ENCODE assay signal across 9 mouse cellular contexts in the genomic region with DNA sequence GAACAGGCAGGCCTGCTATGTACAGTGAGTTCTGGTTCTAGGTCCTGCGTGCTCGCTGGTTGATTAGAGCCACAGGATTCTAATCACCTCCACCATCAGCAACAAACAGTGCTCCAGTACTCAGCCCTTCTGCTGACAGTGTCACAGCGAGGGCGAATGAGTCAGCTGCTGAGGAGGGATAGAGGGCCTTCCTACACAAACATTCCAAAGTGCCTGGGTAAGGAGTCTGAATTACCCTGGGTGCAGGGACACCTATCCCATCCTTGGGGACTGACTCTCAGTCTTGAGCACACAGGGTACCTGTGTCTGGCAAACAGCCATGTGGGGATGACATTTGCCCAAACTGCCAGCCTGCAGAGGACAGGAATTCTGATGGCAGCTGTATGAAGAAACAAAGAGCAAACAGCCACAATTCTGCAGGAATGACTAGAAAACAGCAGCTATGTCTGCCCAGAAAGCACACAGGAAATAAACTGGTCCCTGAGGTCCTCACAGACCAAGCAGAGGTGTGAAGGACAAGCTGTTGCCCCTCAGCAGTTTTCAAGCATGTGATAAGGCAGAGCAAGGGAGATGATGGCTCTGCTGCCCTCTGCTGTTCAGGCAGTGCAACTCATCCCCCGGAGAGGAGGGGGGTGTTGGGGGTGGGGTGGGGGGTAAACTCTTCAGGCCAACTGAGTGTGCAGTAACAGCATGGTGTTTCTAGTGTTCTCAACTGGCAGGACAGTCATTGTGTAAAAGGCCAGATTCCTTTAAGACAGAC.
DNase-seq lines count a peak whose midpoint lies in the region; ATAC-seq and TF ChIP-seq lines count a peak whose summit lies in the region.
"Had no signal": no experiment of that assay in that cellular context is flagged by ENCODE, and none has a peak within 500 bp of the region (broad histone marks: within the 10 kb centered on the region; RNA-seq: fewer than 3 reads in every experiment).

No protein-coding gene starts in this region.

- H3K9ac ChIP-seq in intestine, postnatal 0 days (ENCODE audit: low read depth, low read length), result no peak overlapping the region
- H3K9ac ChIP-seq in stomach, embryonic 16.5 days (ENCODE audit: low read length), result no peak overlapping the region
- H3K9ac ChIP-seq: embryonic facial prominence, embryonic 12.5 days had no signal

- no peaks in the 10 kb centered on the region for H3K79me2 ChIP-seq in C2C12 (ENCODE audit: control insufficient read depth, insufficient read depth)
- peaks cover 63% of the 10 kb centered on the region for H3K79me2 ChIP-seq in macrophage (ENCODE audit: inconsistent target)

- no peak overlapping the region for H3K27ac ChIP-seq in embryonic facial prominence, embryonic 10.5 days (replicated peaks)
- no peak overlapping the region for H3K27ac ChIP-seq in intestine, postnatal 0 days (ENCODE audit: low read depth, low read length)
- H3K27ac ChIP-seq in macrophage, result peak overlapping the region; percentile 32
- no peak overlapping the region for H3K27ac ChIP-seq in stomach, embryonic 16.5 days (ENCODE audit: low read length)
- H3K27ac ChIP-seq: embryonic facial prominence, embryonic 12.5 days had no signal

- peak; percentile 52 for ATAC-seq in intestine, postnatal 0 days
- peak; percentile 70 for ATAC-seq in stomach, embryonic 16.5 days (ENCODE audit: insufficient read depth, low FRiP score)

- H3K27me3 ChIP-seq in C2C12 (ENCODE audit: control insufficient read depth, insufficient read depth, insufficient read length), result no peaks in the 10 kb centered on the region
- no peaks in the 10 kb centered on the region for H3K27me3 ChIP-seq in embryonic facial prominence, embryonic 10.5 days (replicated peaks; ENCODE audit: low read depth, poor library complexity, severe bottlenecking)
- no peaks in the 10 kb centered on the region for H3K27me3 ChIP-seq in intestine, postnatal 0 days (replicated peaks; ENCODE audit: control insufficient read depth, insufficient read depth, low read length)
- H3K27me3 ChIP-seq in stomach, embryonic 16.5 days (ENCODE audit: control insufficient read depth, insufficient read depth, low read length), result no peaks in the 10 kb centered on the region
- H3K27me3 ChIP-seq: embryonic facial prominence, embryonic 12.5 days had no signal

- no peaks in the 10 kb centered on the region for H3K79me3 ChIP-seq in C2C12 (ENCODE audit: low read depth)

- no peak overlapping the region for H3K4me2 ChIP-seq in intestine, postnatal 0 days (replicated peaks; ENCODE audit: low read depth)
- no peak overlapping the region for H3K4me2 ChIP-seq in stomach, embryonic 16.5 days (ENCODE audit: low read depth, low read length)
- H3K4me2 ChIP-seq: embryonic facial prominence, embryonic 12.5 days had no signal

- TF ChIP-seq CTCF in C2C12 (IDR thresholded peaks at IDR 0.05; ENCODE audit: control insufficient read depth, insufficient read depth, insufficient read length), result peak; percentile 70
- TF ChIP-seq CTCF in intestine, postnatal 0 days (IDR thresholded peaks at IDR 0.05; ENCODE audit: low read depth), result peak; percentile 81

- H3K4me3 ChIP-seq in C2C12 (ENCODE audit: insufficient read depth, poor library complexity, severe bottlenecking) (no peak overlapping the region), macrophage (ENCODE audit: inconsistent target) (no peak overlapping the region)
- H3K4me3 ChIP-seq in embryonic facial prominence, embryonic 10.5 days, result no peak overlapping the region
- no peak overlapping the region for H3K4me3 ChIP-seq in intestine, postnatal 0 days (ENCODE audit: low read depth, low read length)
- H3K4me3 ChIP-seq in stomach, embryonic 16.5 days (replicated peaks; ENCODE audit: low read length), result no peak overlapping the region
- H3K4me3 ChIP-seq: embryonic facial prominence, embryonic 12.5 days had no signal

- H3K36me3 ChIP-seq in C2C12 (ENCODE audit: control insufficient read depth, insufficient read depth), result peaks cover 70% of the 10 kb centered on the region
- 0 out of 2 replicates have a peak, but pooled peaks cover 7% of the 10 kb centered on the region for H3K36me3 ChIP-seq in embryonic facial prominence, embryonic 10.5 days (replicated peaks)
- H3K36me3 ChIP-seq in intestine, postnatal 0 days (ENCODE audit: control insufficient read depth, insufficient read depth), result peaks cover 37% of the 10 kb centered on the region
- peaks cover 85% of the 10 kb centered on the region for H3K36me3 ChIP-seq in macrophage (ENCODE audit: inconsistent target)
- H3K36me3 ChIP-seq in stomach, embryonic 16.5 days (ENCODE audit: control insufficient read depth, insufficient read depth, low read length), result no peaks in the 10 kb centered on the region
- H3K36me3 ChIP-seq: embryonic facial prominence, embryonic 12.5 days had no signal

- H3K4me1 ChIP-seq in embryonic facial prominence, embryonic 10.5 days, result peaks cover 12% of the 10 kb centered on the region; the same call in 1 of the 2 replicates
- no peaks in the 10 kb centered on the region for H3K4me1 ChIP-seq in intestine, postnatal 0 days (replicated peaks; ENCODE audit: control insufficient read depth, insufficient read depth, low read length)
- peaks cover 14% of the 10 kb centered on the region for H3K4me1 ChIP-seq in stomach, embryonic 16.5 days (ENCODE audit: control insufficient read depth, insufficient read depth, low read length)

- intact Hi-C loops in heart, postnatal 25 days (cut with DNase I), result loop anchor here (2.0 kb wide), 2 partner anchors 29 to 63 kb away; no protein-coding TSS in a partner anchor

- H3K9me3 ChIP-seq in embryonic facial prominence, embryonic 10.5 days, result no peaks in the 10 kb centered on the region
- H3K9me3 ChIP-seq in intestine, postnatal 0 days (ENCODE audit: control insufficient read depth), result no peaks in the 10 kb centered on the region
- no peaks in the 10 kb centered on the region for H3K9me3 ChIP-seq in stomach, embryonic 16.5 days (replicated peaks; ENCODE audit: control insufficient read depth, low read length)
- H3K9me3 ChIP-seq: embryonic facial prominence, embryonic 12.5 days had no signal

- peak; percentile 63 to 80 for DNase-seq in heart, adult 18-20 months
- no peak for DNase-seq in heart, postnatal 25 days (ENCODE audit: low spot score)
- peak; percentile 61 to 67 for DNase-seq in adrenal gland, adult 18-20 months (ENCODE audit: low spot score in 2 of 2)
- DNase-seq in embryonic facial prominence, embryonic 10.5 days (ENCODE audit: low spot score), result peak; percentile 65

- H3ac ChIP-seq in C2C12 (ENCODE audit: control insufficient read depth, insufficient read length, low read depth), result no peak overlapping the region

- WGBS in embryonic facial prominence, embryonic 10.5 days, result 74% methylated on average over 5 of the region's 5 CpGs
- WGBS in intestine, postnatal 0 days, result 39% methylated on average over 5 of the region's 5 CpGs
- WGBS in macrophage (ENCODE audit: missing documents), result 76% methylated on average over 5 of the region's 5 CpGs
- 42% methylated on average over 5 of the region's 5 CpGs for WGBS in stomach, embryonic 16.5 days

TF ChIP-seq in C2C12, 6 proteins besides CTCF, POLR2A, EP300 and RAD21:
- TF ChIP-seq MYOD1 (IDR thresholded peaks at IDR 0.05; ENCODE audit: control insufficient read depth, insufficient read length, low read depth) (peak; percentile 50), FOSL1 (IDR thresholded peaks at IDR 0.05; ENCODE audit: insufficient read depth, low read length, poor library complexity, severe bottlenecking) (peak; percentile 8), CEBPB (IDR thresholded peaks at IDR 0.05; ENCODE audit: low read depth) (no peak)
